In the genomic region with DNA sequence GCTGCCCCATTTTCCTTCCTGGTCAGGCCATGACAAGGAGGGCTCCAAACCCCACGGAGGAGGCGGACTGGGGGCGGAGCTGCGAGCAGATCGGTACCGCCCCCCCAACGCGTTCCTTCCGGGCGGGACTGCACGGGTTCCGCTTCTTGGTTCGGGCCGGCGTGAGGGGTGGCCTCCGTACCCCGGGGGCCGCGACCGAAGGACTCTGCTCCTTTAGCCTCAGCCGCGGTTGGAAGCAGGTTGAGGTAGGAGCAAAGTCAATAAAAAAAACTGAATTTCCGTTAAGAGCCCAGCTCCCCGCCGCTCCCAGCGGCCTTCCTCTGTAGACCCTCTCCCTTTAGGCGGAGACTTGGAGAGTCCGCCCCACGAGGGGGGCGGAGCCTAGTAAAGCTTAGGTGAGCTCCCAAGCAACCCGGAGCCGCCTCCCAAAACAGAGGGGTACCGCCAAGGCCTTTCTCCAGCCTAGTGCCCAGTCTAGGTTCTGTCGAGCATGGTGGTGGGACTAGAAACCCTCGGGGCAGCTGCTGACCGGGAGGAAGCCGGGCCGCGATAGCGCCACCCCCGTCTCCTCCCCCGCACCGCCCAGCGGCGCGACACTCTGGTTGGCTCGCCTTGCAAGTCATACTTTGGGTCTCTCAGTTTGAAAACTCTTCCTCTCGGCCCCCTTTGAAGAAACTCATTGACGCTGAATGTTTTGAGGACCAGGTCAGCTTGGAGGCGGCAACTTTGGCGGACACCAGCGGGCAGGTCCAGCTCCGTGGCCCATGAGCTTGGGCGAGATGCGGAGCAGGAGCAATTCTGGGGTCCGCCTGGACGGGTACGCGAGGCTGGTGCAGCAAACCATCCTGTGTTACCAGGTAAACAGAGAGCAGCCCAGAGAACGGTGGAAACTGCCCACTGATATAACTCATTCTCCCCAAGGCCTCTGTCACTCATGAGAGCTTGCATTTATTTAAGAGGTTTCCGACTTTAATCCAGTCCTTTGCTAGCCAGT, we compare ENCODE assay signal across 8 mouse cellular contexts. TPM values are rescaled to one million over a fixed set of nuclear protein-coding genes. Genes with fewer than 3 reads are reported as not detected.
A peak's percentile ranks its signal among the peaks of the same experiment; 100 is the strongest.
DNase-seq lines count a peak whose midpoint lies in the region; ATAC-seq and TF ChIP-seq lines count a peak whose summit lies in the region.

Gene Phka2 (plus strand): TSS at position 119 of the 994 bp plus-strand sequence.

- dilution Hi-C loops in CH12.LX (cut with MboI; ENCODE audit: extremely low pct_ligation_motif_present, extremely low pct_unique_long_range_greater_than_20kb, low sequenced_read_pairs): no loop called here

- H3K27ac ChIP-seq in CH12.LX (ENCODE audit: insufficient read depth, low read depth): no peak within 1 kb of the TSS
- H3K27ac ChIP-seq in forebrain, embryonic 12.5 days: peak within 1 kb of the TSS; percentile 60
- H3K27ac ChIP-seq in heart, postnatal 0 days (ENCODE audit: low read depth): peak within 1 kb of the TSS; percentile 86
- peak within 1 kb of the TSS; percentile 75 for H3K27ac ChIP-seq in liver, embryonic 16.5 days (ENCODE audit: low read length)
- H3K27ac ChIP-seq in neural tube, embryonic 13.5 days (replicated peaks): peak within 1 kb of the TSS; percentile 74
- H3K27ac ChIP-seq in testis, adult 2 months (ENCODE audit: control insufficient read depth, insufficient read depth, low read depth, low read length): peak within 1 kb of the TSS; percentile 87

- peak within 1 kb of the TSS; percentile 67 to 84 (median 67) for H3K4me3 ChIP-seq in CH12.LX (replicated peaks in 1 of 3; ENCODE audit: low read depth in 2 of 3, low read length in 2 of 3, poor library complexity in 1 of 3)
- H3K4me3 ChIP-seq in forebrain, embryonic 12.5 days (replicated peaks): peak within 1 kb of the TSS; percentile 58
- peak within 1 kb of the TSS; percentile 54 for H3K4me3 ChIP-seq in heart, postnatal 0 days (ENCODE audit: low read depth, low read length)
- H3K4me3 ChIP-seq in liver, embryonic 16.5 days (ENCODE audit: low read depth, low read length): peak within 1 kb of the TSS; percentile 64
- H3K4me3 ChIP-seq in neural tube, embryonic 13.5 days: peak within 1 kb of the TSS; percentile 56
- H3K4me3 ChIP-seq in testis, adult 2 months (ENCODE audit: control insufficient read depth, low read depth, low read length): peak within 1 kb of the TSS; percentile 95

- no peak for TF ChIP-seq EP300 in CH12.LX (IDR thresholded peaks at IDR 0.05; ENCODE audit: low read length)
- no peak for TF ChIP-seq EP300 in heart, postnatal 0 days (IDR thresholded peaks at IDR 0.05; ENCODE audit: low read depth)

- H3K36me3 ChIP-seq in CH12.LX (replicated peaks in 1 of 2; ENCODE audit: control insufficient read depth in 1 of 2, insufficient read depth in 1 of 2, low read length in 1 of 2): no peaks in the 10 kb centered on the region
- H3K36me3 ChIP-seq in forebrain, embryonic 12.5 days (replicated peaks): no peaks in the 10 kb centered on the region
- H3K36me3 ChIP-seq in heart, postnatal 0 days (replicated peaks; ENCODE audit: control insufficient read depth, insufficient read depth, low read length): no peaks in the 10 kb centered on the region
- no peaks in the 10 kb centered on the region for H3K36me3 ChIP-seq in liver, embryonic 16.5 days (ENCODE audit: control insufficient read depth, insufficient read depth)
- no peaks in the 10 kb centered on the region for H3K36me3 ChIP-seq in neural tube, embryonic 13.5 days
- H3K36me3 ChIP-seq in testis, adult 2 months (ENCODE audit: control insufficient read depth, insufficient read depth, low read length): no peaks in the 10 kb centered on the region

- no peak for TF ChIP-seq RAD21 in CH12.LX (IDR thresholded peaks at IDR 0.05; ENCODE audit: low read depth, low read length)

- peaks cover 0 to 5% of the 10 kb centered on the region in 2 experiments; a peak in 2 of 4 replicates for H3K4me1 ChIP-seq in CH12.LX (ENCODE audit: control insufficient read depth in 1 of 2, insufficient read depth in 2 of 2)
- H3K4me1 ChIP-seq in forebrain, embryonic 12.5 days: peaks cover 6% of the 10 kb centered on the region; the same call in 1 of the 2 replicates
- no peaks in the 10 kb centered on the region for H3K4me1 ChIP-seq in heart, postnatal 0 days (ENCODE audit: control insufficient read depth, insufficient read depth)
- peaks cover 3% of the 10 kb centered on the region for H3K4me1 ChIP-seq in liver, embryonic 16.5 days (ENCODE audit: control insufficient read depth, low read depth, low read length)
- peaks cover 12% of the 10 kb centered on the region for H3K4me1 ChIP-seq in neural tube, embryonic 13.5 days (replicated peaks)
- no peaks in the 10 kb centered on the region for H3K4me1 ChIP-seq in testis, adult 2 months (ENCODE audit: control insufficient read depth, insufficient read depth, low read length)

- TF ChIP-seq CTCF in CH12.LX (conservative IDR thresholded peaks at IDR 0.05 in 1 of 2, IDR thresholded peaks at IDR 0.05 in 1 of 2; ENCODE audit: low read depth in 2 of 2, low read length in 2 of 2): no peak
- TF ChIP-seq CTCF in heart, postnatal 0 days (IDR thresholded peaks at IDR 0.05; ENCODE audit: low read depth): no peak
- TF ChIP-seq CTCF in testis, adult 2 months (IDR thresholded peaks at IDR 0.05; ENCODE audit: control insufficient read depth, insufficient read depth, insufficient replicate concordance, low read depth, low read length): no peak

- peak within 1 kb of the TSS; percentile 64 for H3K9ac ChIP-seq in CH12.LX (ENCODE audit: insufficient read depth, low read depth)
- peak within 1 kb of the TSS; percentile 46 for H3K9ac ChIP-seq in forebrain, embryonic 12.5 days
- H3K9ac ChIP-seq in heart, postnatal 0 days (replicated peaks; ENCODE audit: low read depth, low read length): peak within 1 kb of the TSS; percentile 67
- peak within 1 kb of the TSS; percentile 56 for H3K9ac ChIP-seq in liver, embryonic 16.5 days (ENCODE audit: low read depth, low read length)
- H3K9ac ChIP-seq in neural tube, embryonic 13.5 days: peak within 1 kb of the TSS; percentile 71

- in situ Hi-C loops in CH12.LX (cut with MboI; ENCODE audit: low pct_ligation_motif_present, low pct_unique_long_range_greater_than_20kb, low sequenced_read_pairs): no loop called here

- 0 out of 2 replicates have a peak, but pooled peaks cover 2% of the 10 kb centered on the region for H3K79me2 ChIP-seq in CH12.LX (replicated peaks; ENCODE audit: control insufficient read depth, extremely low read depth, insufficient read depth, poor library complexity, severe bottlenecking)

- ATAC-seq in forebrain, embryonic 12.5 days (ENCODE audit: low FRiP score): peak; percentile 98
- peak; percentile 96 for ATAC-seq in heart, postnatal 0 days (ENCODE audit: insufficient read depth, low read depth)
- ATAC-seq in liver, embryonic 16.5 days (ENCODE audit: low read depth): peak; percentile 94
- ATAC-seq in neural tube, embryonic 13.5 days (ENCODE audit: low read depth): peak; percentile 99

- H3K4me2 ChIP-seq in CH12.LX (ENCODE audit: insufficient read depth, low read depth, poor library complexity, severe bottlenecking): peak within 1 kb of the TSS; percentile 61
- H3K4me2 ChIP-seq in forebrain, embryonic 12.5 days: peak within 1 kb of the TSS; percentile 61
- peak within 1 kb of the TSS; percentile 72 for H3K4me2 ChIP-seq in heart, postnatal 0 days (ENCODE audit: low read depth, low read length)
- peak within 1 kb of the TSS; percentile 68 for H3K4me2 ChIP-seq in liver, embryonic 16.5 days (ENCODE audit: low read depth, low read length)
- H3K4me2 ChIP-seq in neural tube, embryonic 13.5 days: peak within 1 kb of the TSS; percentile 66

- 17% methylated on average over 58 of the region's 61 CpGs for WGBS in forebrain, embryonic 12.5 days
- WGBS in heart, postnatal 0 days: 13% methylated on average over 52 of the region's 61 CpGs
- 14% methylated on average over 61 of the region's 61 CpGs for WGBS in liver, embryonic 16.5 days (ENCODE audit: insufficient replicate concordance)
- WGBS in neural tube, embryonic 13.5 days: 19% methylated on average over 61 of the region's 61 CpGs

- peak; percentile 33; the same call in 1 of the 2 replicates for TF ChIP-seq POLR2A in CH12.LX (IDR thresholded peaks at IDR 0.05; ENCODE audit: low read depth, low read length)
- TF ChIP-seq POLR2A in testis, adult 2 months (IDR thresholded peaks at IDR 0.05; ENCODE audit: control insufficient read depth, low read depth, low read length): peak; percentile 35

- H3K27me3 ChIP-seq in CH12.LX (replicated peaks): no peaks in the 10 kb centered on the region
- H3K27me3 ChIP-seq in forebrain, embryonic 12.5 days: peaks cover 23% of the 10 kb centered on the region
- no peaks in the 10 kb centered on the region for H3K27me3 ChIP-seq in heart, postnatal 0 days (ENCODE audit: control insufficient read depth, insufficient read depth, low read length)
- H3K27me3 ChIP-seq in liver, embryonic 16.5 days (ENCODE audit: control insufficient read depth, insufficient read depth, low read depth, low read length): no peaks in the 10 kb centered on the region
- peaks cover 48% of the 10 kb centered on the region for H3K27me3 ChIP-seq in neural tube, embryonic 13.5 days
- no peaks in the 10 kb centered on the region for H3K27me3 ChIP-seq in testis, adult 2 months (ENCODE audit: control insufficient read depth, insufficient read depth, low read length)

- peak; percentile 73 for DNase-seq in CH12.LX (ENCODE audit: extremely low read depth)
- peak; percentile 72 for DNase-seq in c-Kit-positive CD71-positive TER-119-negative erythroid progenitor cells, embryonic 14.5 days (ENCODE audit: low read depth)
- peak; percentile 76 for DNase-seq in heart, postnatal 0 days (ENCODE audit: low spot score)
- peak; percentile 87 to 92 for DNase-seq in kidney, postnatal 4 days

- no peaks in the 10 kb centered on the region for H3K9me3 ChIP-seq in CH12.LX (replicated peaks; ENCODE audit: low read length)
- H3K9me3 ChIP-seq in forebrain, embryonic 12.5 days: no peaks in the 10 kb centered on the region
- H3K9me3 ChIP-seq in heart, postnatal 0 days (replicated peaks; ENCODE audit: control insufficient read depth, low read length): no peaks in the 10 kb centered on the region
- H3K9me3 ChIP-seq in liver, embryonic 16.5 days (replicated peaks; ENCODE audit: control insufficient read depth, low read length): no peaks in the 10 kb centered on the region
- H3K9me3 ChIP-seq in neural tube, embryonic 13.5 days: no peaks in the 10 kb centered on the region

TF ChIP-seq in CH12.LX, 34 proteins besides CTCF, POLR2A, EP300 and RAD21 (continues in another document):
- no peak for TF ChIP-seq USF2 (conservative IDR thresholded peaks at IDR 0.05; ENCODE audit: low read depth, low read length)

RNA-seq across cellular contexts. Expression of gene Phka2, which starts in this region (rescaled TPM):
- total RNA-seq in CH12.LX (2012; rRNA removed) (9.1 and 10.1 TPM in 2 replicates), CH12.LX (2014; rRNA removed) (7.5 and 8.2 TPM in 2 replicates)
- 12.4 and 12.5 TPM in 2 replicates for polyA plus RNA-seq in CH12.LX (2012; ENCODE audit: insufficient read length, low read depth)
- 20.5 and 20.7 TPM in 2 replicates for polyA plus RNA-seq in forebrain, embryonic 12.5 days (2016; fragmentation: Nextera tagmentation; extraction: Ambion mirVana)
- 53.5 and 57.3 TPM in 2 replicates for total RNA-seq in heart, postnatal 0 days (2014; rRNA removed; ENCODE audit: low replicate concordance)
- 14.7 and 15.5 TPM in 2 replicates for polyA plus RNA-seq in heart, postnatal 0 days (2015; fragmentation: Nextera tagmentation; extraction: Ambion mirVana)
- polyA plus RNA-seq in liver, embryonic 16.5 days (2015; fragmentation: Nextera tagmentation; extraction: Ambion mirVana): 10.6 and 11.4 TPM in 2 replicates
- 12.6 and 13.4 TPM in 2 replicates for polyA plus RNA-seq in neural tube, embryonic 13.5 days (2015; fragmentation: Nextera tagmentation; extraction: Ambion mirVana)
- 12.3 and 12.5 TPM in 2 replicates for polyA plus RNA-seq in testis, adult 2 months (2012; rRNA removed)
